Mouse (Mus musculus): Measurements from ENCODE around the gene 4930412O13Rik. TPM values are rescaled to one million over a fixed set of nuclear protein-coding genes. Genes with fewer than 3 reads are reported as not detected.

The 4930412O13Rik gene
- polyA plus RNA-seq, 1 experiment from 2014 or later: 0.43 TPM

DNA sequence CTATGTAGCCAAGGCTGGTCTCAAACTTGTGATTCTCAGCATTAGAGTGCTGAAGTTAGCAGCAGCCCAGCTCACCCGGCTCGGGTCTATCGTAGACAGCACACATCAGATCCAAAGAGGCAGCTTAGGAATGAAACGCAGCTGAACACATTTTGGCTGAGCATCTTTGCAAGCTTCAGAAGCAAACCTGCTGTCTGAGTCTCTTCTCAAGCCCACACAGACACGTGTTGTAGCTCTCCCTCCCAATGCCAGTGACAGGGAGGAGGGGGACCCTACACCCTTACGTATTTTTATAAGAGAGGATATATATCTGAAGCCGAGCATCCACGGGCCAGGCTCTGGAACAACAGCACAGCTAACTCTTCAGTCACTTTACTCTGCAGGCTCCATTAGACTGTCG, 36.5 kb downstream of the 4930412O13Rik start:
- H3K27me3 ChIP-seq (replicated peaks): no peaks in the 10 kb centered on the region
- no peak for ATAC-seq (ENCODE audit: extremely low read depth, insufficient number of reproducible peaks, low FRiP score, low TSS enrichment)

DNA sequence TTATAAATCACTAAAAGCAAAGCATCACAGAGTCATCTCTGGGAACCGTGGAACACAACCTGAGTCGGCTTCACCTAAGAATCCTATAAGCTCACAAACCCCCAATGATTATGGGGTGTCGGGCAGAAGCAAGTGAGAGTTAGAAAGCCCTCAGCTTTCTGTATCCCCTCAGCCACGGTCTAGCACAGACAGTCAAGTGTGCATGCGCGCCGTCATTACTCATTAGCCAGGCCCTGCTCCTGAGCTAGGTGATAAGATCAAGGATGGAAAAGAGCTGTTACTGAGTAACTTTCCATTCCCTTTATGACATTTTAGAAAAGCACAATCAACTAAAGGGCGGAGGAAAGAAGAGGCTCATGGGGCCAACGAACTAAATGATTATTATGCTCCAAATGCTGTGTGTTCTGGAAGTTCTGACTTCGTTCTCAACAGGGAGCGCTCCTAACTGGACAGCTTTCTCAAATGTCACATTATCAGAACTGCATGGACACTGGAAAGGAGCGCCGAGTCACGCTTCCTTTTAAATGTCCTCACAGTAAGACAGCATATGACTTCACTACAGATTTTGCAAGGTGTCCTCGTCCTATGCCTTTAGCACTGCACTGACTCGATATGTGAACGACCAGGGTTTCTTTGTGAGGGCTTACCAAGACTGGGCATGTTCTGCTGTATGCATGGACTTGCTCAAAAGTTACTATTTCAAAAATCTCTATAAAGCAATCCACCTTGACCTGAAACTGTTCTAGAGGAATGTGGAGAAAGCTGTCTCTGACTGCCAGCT, 37.8 kb downstream of the 4930412O13Rik start:
- ATAC-seq (ENCODE audit: extremely low read depth, insufficient number of reproducible peaks, low FRiP score, low TSS enrichment): no peak

More for the DNA sequence above, 36.5 kb downstream of the 4930412O13Rik start:
- Histone ChIP-seq H3K27ac (replicated peaks) (no peak overlapping the region), H3K9me3 (no peaks in the 10 kb centered on the region), H3K9ac (no peak overlapping the region), H3K4me3 (no peak overlapping the region), H3K4me2 (no peak overlapping the region), H3K4me1 (peaks cover 11% of the 10 kb centered on the region), H3K36me3 (peaks cover 21% of the 10 kb centered on the region)
- WGBS: 84% methylated on average over 9 of the region's 9 CpGs

GRCm38 (mm10) chr2:9926194-9926904, 45.3 kb downstream of the 4930412O13Rik start:
- no peaks in the 10 kb centered on the region for H3K9me3 ChIP-seq
- no peak overlapping the region for H3K4me2 ChIP-seq
- H3K27me3 ChIP-seq (replicated peaks): no peaks in the 10 kb centered on the region
- no peak overlapping the region for H3K9ac ChIP-seq
- no peak for ATAC-seq (ENCODE audit: extremely low read depth, insufficient number of reproducible peaks, low FRiP score, low TSS enrichment)
- H3K4me3 ChIP-seq: no peak overlapping the region
- 46% methylated on average over 7 of the region's 7 CpGs for WGBS
- H3K4me1 ChIP-seq: peaks cover 9% of the 10 kb centered on the region
- H3K36me3 ChIP-seq: peaks cover 13% of the 10 kb centered on the region
- no peak overlapping the region for H3K27ac ChIP-seq (replicated peaks)

More for the DNA sequence above, 37.8 kb downstream of the 4930412O13Rik start:
- Histone ChIP-seq H3K27ac (replicated peaks) (no peak overlapping the region), H3K9ac (no peak overlapping the region), H3K4me1 (peaks cover 3% of the 10 kb centered on the region; the same call in 1 of the 2 replicates), H3K36me3 (peaks cover 28% of the 10 kb centered on the region), H3K27me3 (replicated peaks) (no peaks in the 10 kb centered on the region), H3K4me2 (no peak overlapping the region), H3K4me3 (no peak overlapping the region), H3K9me3 (no peaks in the 10 kb centered on the region)
- 68% methylated on average over 17 of the region's 17 CpGs for WGBS

GRCm38 (mm10) chr2:9926905-9927283, 45.8 kb downstream of the 4930412O13Rik start:
- peaks cover 9% of the 10 kb centered on the region for H3K4me1 ChIP-seq
- peaks cover 13% of the 10 kb centered on the region for H3K36me3 ChIP-seq
- ATAC-seq (ENCODE audit: extremely low read depth, insufficient number of reproducible peaks, low FRiP score, low TSS enrichment): no peak
- no peaks in the 10 kb centered on the region for H3K27me3 ChIP-seq (replicated peaks)
- no peak overlapping the region for H3K4me2 ChIP-seq
- H3K27ac ChIP-seq (replicated peaks): no peak overlapping the region
- H3K9me3 ChIP-seq: no peaks in the 10 kb centered on the region
- WGBS: 81% methylated on average over 4 of the region's 4 CpGs
- H3K4me3 ChIP-seq: no peak overlapping the region
- no peak overlapping the region for H3K9ac ChIP-seq

Other genes starting within 250 kb of the 4930412O13Rik start
- not detected in 2 replicates for gene 9230102O04Rik, start 8.3 kb downstream of the 4930412O13Rik start, polyA plus RNA-seq (2015; fragmentation: Nextera tagmentation; extraction: Ambion mirVana)
- gene Gata3, start 8.8 kb downstream of the 4930412O13Rik start, polyA plus RNA-seq (2015; fragmentation: Nextera tagmentation; extraction: Ambion mirVana): 3.2 and 3.6 TPM in 2 replicates
- gene Taf3, start 167.3 kb downstream of the 4930412O13Rik start, polyA plus RNA-seq (2015; fragmentation: Nextera tagmentation; extraction: Ambion mirVana): 8.0 and 8.8 TPM in 2 replicates
- 1,110 and 1,235 TPM in 2 replicates for gene Atp5c1, start 199.3 kb downstream of the 4930412O13Rik start, polyA plus RNA-seq (2015; fragmentation: Nextera tagmentation; extraction: Ambion mirVana)
- gene Kin, start 199.3 kb downstream of the 4930412O13Rik start, polyA plus RNA-seq (2015; fragmentation: Nextera tagmentation; extraction: Ambion mirVana): 17.7 and 18.2 TPM in 2 replicates

Measured in heart, embryonic 13.5 days (tissue).